Comparison of ENCODE assay signal across 8 mouse cellular contexts in genomic region chr17:25187784-25188149, GRCm38 (mm10). TPM values are rescaled to one million over a fixed set of nuclear protein-coding genes. Genes with fewer than 3 reads are reported as not detected.
A peak's percentile ranks its signal among the peaks of the same experiment; 100 is the strongest.
DNase-seq lines count a peak whose midpoint lies in the region; ATAC-seq and TF ChIP-seq lines count a peak whose summit lies in the region.

No protein-coding gene starts in this region.

- no peaks in the 10 kb centered on the region for H3K9me3 ChIP-seq in hindbrain, embryonic 10.5 days
- no peaks in the 10 kb centered on the region for H3K9me3 ChIP-seq in midbrain, embryonic 12.5 days

- no peaks in the 10 kb centered on the region for H3K27me3 ChIP-seq in kidney, adult 2 months (replicated peaks; ENCODE audit: control insufficient read depth, insufficient read depth, low read length)
- H3K27me3 ChIP-seq in hindbrain, embryonic 10.5 days (ENCODE audit: insufficient read depth, poor library complexity, severe bottlenecking) = peaks cover under 1% of the 10 kb centered on the region; the same call in 1 of the 2 replicates
- H3K27me3 ChIP-seq in midbrain, embryonic 12.5 days = no peaks in the 10 kb centered on the region

- peak overlapping the region; percentile 90 for H3K4me2 ChIP-seq in midbrain, embryonic 12.5 days (replicated peaks)

- peaks cover 3% of the 10 kb centered on the region; the same call in 1 of the 2 replicates for H3K4me1 ChIP-seq in kidney, adult 2 months (ENCODE audit: control insufficient read depth, insufficient read depth, low read length)
- H3K4me1 ChIP-seq in hindbrain, embryonic 10.5 days (replicated peaks) = peaks cover 42% of the 10 kb centered on the region
- H3K4me1 ChIP-seq in midbrain, embryonic 12.5 days = peaks cover 26% of the 10 kb centered on the region

- no peak for TF ChIP-seq CTCF in kidney, adult 2 months (conservative IDR thresholded peaks at IDR 0.05; ENCODE audit: insufficient read depth, insufficient read length, low read depth, low read length)

- no peak for ATAC-seq in midbrain, embryonic 12.5 days (ENCODE audit: low FRiP score, low read depth)

- peak overlapping the region; percentile 83 for H3K4me3 ChIP-seq in kidney, adult 2 months (ENCODE audit: insufficient read depth, low read depth, low read length)
- H3K4me3 ChIP-seq in hindbrain, embryonic 10.5 days = peak overlapping the region; percentile 89
- peak overlapping the region; percentile 99 for H3K4me3 ChIP-seq in midbrain, embryonic 12.5 days

- no peak for TF ChIP-seq POLR2A in kidney, adult 2 months (IDR thresholded peaks at IDR 0.05; ENCODE audit: low read depth, low read length)

- peak overlapping the region; percentile 4; the same call in 1 of the 2 replicates for H3K27ac ChIP-seq in kidney, adult 2 months (ENCODE audit: insufficient read depth, low read depth, low read length)
- peak overlapping the region; percentile 90 for H3K27ac ChIP-seq in hindbrain, embryonic 10.5 days
- peak overlapping the region; percentile 68; the same call in 1 of the 2 replicates for H3K27ac ChIP-seq in midbrain, embryonic 12.5 days (replicated peaks)

- DNase-seq in kidney, adult 2 months = no peak
- DNase-seq in kidney, adult 8-10 months = no peak
- peak; percentile 12 for DNase-seq in MEL-GATA-1-ER (ENCODE audit: extremely low read depth, low read depth)
- no peak for DNase-seq in hindbrain, embryonic 10.5 days (ENCODE audit: low spot score)
- DNase-seq in spleen, postnatal 36 days (ENCODE audit: low spot score in 2 of 2) = no peak
- no peak for DNase-seq in layer of hippocampus, adult 11-12 months (ENCODE audit: low spot score)
- DNase-seq in thymus, adult 18-20 months = no peak

- WGBS in kidney, adult 2 months = 7% methylated on average over 11 of the region's 11 CpGs
- WGBS in hindbrain, embryonic 10.5 days = 8% methylated on average over 11 of the region's 11 CpGs
- WGBS in midbrain, embryonic 12.5 days = 5% methylated on average over 11 of the region's 11 CpGs

- no peaks in the 10 kb centered on the region for H3K36me3 ChIP-seq in kidney, adult 2 months (ENCODE audit: control insufficient read depth, insufficient read depth, low read length)
- H3K36me3 ChIP-seq in hindbrain, embryonic 10.5 days = peaks cover 14% of the 10 kb centered on the region
- H3K36me3 ChIP-seq in midbrain, embryonic 12.5 days = 0 out of 2 replicates have a peak, but pooled peaks cover 16% of the 10 kb centered on the region

- peak overlapping the region; percentile 90 for H3K9ac ChIP-seq in midbrain, embryonic 12.5 days (replicated peaks)

RNA-seq across cellular contexts. Expression of gene Unkl, which starts 0.4 kb away (rescaled TPM):
- polyA plus RNA-seq in kidney, adult 2 months (2012; rRNA removed) = 38.3 and 44.1 TPM in 2 replicates
- 8.5 and 8.6 TPM in 2 replicates for polyA plus RNA-seq in hindbrain, embryonic 10.5 days (2016; fragmentation: Nextera tagmentation; extraction: Ambion mirVana)
- 10.0 and 10.9 TPM in 2 replicates for polyA plus RNA-seq in midbrain, embryonic 12.5 days (2016; fragmentation: Nextera tagmentation; extraction: Ambion mirVana)

RNA-seq across cellular contexts. Expression of gene BC003965, which starts 3.4 kb away (rescaled TPM):
- 10.8 and 12.2 TPM in 2 replicates for polyA plus RNA-seq in kidney, adult 2 months (2012; rRNA removed)
- polyA plus RNA-seq in hindbrain, embryonic 10.5 days (2016; fragmentation: Nextera tagmentation; extraction: Ambion mirVana) = 35.6 and 36.3 TPM in 2 replicates
- 33.4 and 33.6 TPM in 2 replicates for polyA plus RNA-seq in midbrain, embryonic 12.5 days (2016; fragmentation: Nextera tagmentation; extraction: Ambion mirVana)

RNA-seq across cellular contexts. Expression of gene Gm38655, which starts 12.5 kb away (rescaled TPM):
- polyA plus RNA-seq in kidney, adult 2 months (2012; rRNA removed) = 0.11 TPM in 1 of 2 replicates, not detected in the other
- polyA plus RNA-seq in hindbrain, embryonic 10.5 days (2016; fragmentation: Nextera tagmentation; extraction: Ambion mirVana) = not detected in 2 replicates
- not detected in 2 replicates for polyA plus RNA-seq in midbrain, embryonic 12.5 days (2016; fragmentation: Nextera tagmentation; extraction: Ambion mirVana)

RNA-seq across cellular contexts. Expression of gene Ccdc154, which starts 25.5 kb away (rescaled TPM):
- 0.04 and 0.05 TPM in 2 replicates for polyA plus RNA-seq in kidney, adult 2 months (2012; rRNA removed)
- polyA plus RNA-seq in hindbrain, embryonic 10.5 days (2016; fragmentation: Nextera tagmentation; extraction: Ambion mirVana) = not detected in 2 replicates
- polyA plus RNA-seq in midbrain, embryonic 12.5 days (2016; fragmentation: Nextera tagmentation; extraction: Ambion mirVana) = not detected in 2 replicates

RNA-seq across cellular contexts. Expression of gene Gnptg, which starts 52.2 kb away (rescaled TPM):
- polyA plus RNA-seq in kidney, adult 2 months (2012; rRNA removed) = 121 and 123 TPM in 2 replicates
- 63.3 and 73.2 TPM in 2 replicates for polyA plus RNA-seq in hindbrain, embryonic 10.5 days (2016; fragmentation: Nextera tagmentation; extraction: Ambion mirVana)
- polyA plus RNA-seq in midbrain, embryonic 12.5 days (2016; fragmentation: Nextera tagmentation; extraction: Ambion mirVana) = 66.8 and 68.4 TPM in 2 replicates

Comparison
In these comparisons a context has a peak if more than half of its experiments do, and no peak if none do; other contexts are left out.
1. H3K27ac ChIP-seq: peak in every context shown above with its lines; median percentile 90 in hindbrain, embryonic 10.5 days; 68 in midbrain, embryonic 12.5 days; 4 in kidney, adult 2 months.